In genomic region chr7:73715928-73716749, GRCm38 (mm10) we compare ENCODE assay signal across 7 mouse cellular contexts. TPM values are rescaled to one million over a fixed set of nuclear protein-coding genes. Genes with fewer than 3 reads are reported as not detected.
A peak's percentile ranks its signal among the peaks of the same experiment; 100 is the strongest.
DNase-seq lines count a peak whose midpoint lies in the region; ATAC-seq and TF ChIP-seq lines count a peak whose summit lies in the region.

No protein-coding gene starts in this region.

- H3K27me3 ChIP-seq in hindbrain, embryonic 16.5 days (replicated peaks; ENCODE audit: control insufficient read depth, insufficient read depth, low read length), result no peaks in the 10 kb centered on the region
- H3K27me3 ChIP-seq in stomach, embryonic 15.5 days (replicated peaks), result no peaks in the 10 kb centered on the region

- no peaks in the 10 kb centered on the region for H3K36me3 ChIP-seq in hindbrain, embryonic 16.5 days (ENCODE audit: control insufficient read depth, insufficient read depth, low read length)
- no peaks in the 10 kb centered on the region for H3K36me3 ChIP-seq in stomach, embryonic 15.5 days

- ATAC-seq in hindbrain, embryonic 16.5 days, result peak; percentile 94
- peak; percentile 60; the same call in 1 of the 2 replicates for ATAC-seq in stomach, embryonic 15.5 days (ENCODE audit: insufficient read depth, low FRiP score, low read depth)

- H3K27ac ChIP-seq in hindbrain, embryonic 16.5 days (ENCODE audit: low read depth, low read length), result peak overlapping the region; percentile 21; the same call in 1 of the 2 replicates
- peak overlapping the region; percentile 69 for H3K27ac ChIP-seq in stomach, embryonic 15.5 days

- H3K9me3 ChIP-seq in hindbrain, embryonic 16.5 days (ENCODE audit: control insufficient read depth, low read length), result no peaks in the 10 kb centered on the region
- no peaks in the 10 kb centered on the region for H3K9me3 ChIP-seq in stomach, embryonic 15.5 days

- H3K4me2 ChIP-seq in hindbrain, embryonic 16.5 days (ENCODE audit: low read length), result no peak overlapping the region
- H3K4me2 ChIP-seq in stomach, embryonic 15.5 days, result peak overlapping the region; percentile 39

- DNase-seq in brain, embryonic 14.5 days (ENCODE audit: low read depth), result peak; percentile 90
- peak; percentile 58 for DNase-seq in cerebellum, adult 9-11 months
- DNase-seq in frontal cortex, postnatal 14 days (ENCODE audit: low spot score in 2 of 2), result peak; percentile 27 to 28
- DNase-seq in lung, postnatal 4 days, result peak; percentile 44 to 79
- no peak for DNase-seq in adrenal gland, adult 18-20 months (ENCODE audit: low spot score in 2 of 2)

- TF ChIP-seq POLR2A in brain, embryonic 14.5 days (IDR thresholded peaks at IDR 0.05; ENCODE audit: borderline replicate concordance, extremely low read depth, insufficient read depth, insufficient read length, poor library complexity, severe bottlenecking), result no peak

- no peak overlapping the region for H3K4me3 ChIP-seq in hindbrain, embryonic 16.5 days (ENCODE audit: low read length)
- no peak overlapping the region for H3K4me3 ChIP-seq in stomach, embryonic 15.5 days (replicated peaks)

- no peaks in the 10 kb centered on the region for H3K4me1 ChIP-seq in hindbrain, embryonic 16.5 days (ENCODE audit: control insufficient read depth, insufficient read depth, low read depth, low read length)
- H3K4me1 ChIP-seq in stomach, embryonic 15.5 days, result no peaks in the 10 kb centered on the region; the same call in 1 of the 2 replicates

- WGBS in hindbrain, embryonic 16.5 days, result 30% methylated on average over 15 of the region's 15 CpGs
- 40% methylated on average over 15 of the region's 15 CpGs for WGBS in stomach, embryonic 15.5 days

- H3K9ac ChIP-seq in hindbrain, embryonic 16.5 days (ENCODE audit: low read depth, low read length), result no peak overlapping the region
- H3K9ac ChIP-seq in stomach, embryonic 15.5 days, result no peak overlapping the region

- no peak for TF ChIP-seq CTCF in brain, embryonic 14.5 days (IDR thresholded peaks at IDR 0.05; ENCODE audit: borderline replicate concordance, extremely low read depth, insufficient read depth, insufficient read length)

RNA-seq across cellular contexts. Expression of gene Fam174b, which starts 24.0 kb away (rescaled TPM):
- polyA plus RNA-seq in brain, embryonic 14.5 days (2012; rRNA removed), result 15.5 and 23.7 TPM in 2 replicates
- 38.1 and 43.3 TPM in 2 replicates for polyA plus RNA-seq in hindbrain, embryonic 16.5 days (2015; fragmentation: Nextera tagmentation; extraction: Ambion mirVana)
- 58.0 and 67.7 TPM in 2 replicates for polyA plus RNA-seq in stomach, embryonic 15.5 days (2015; fragmentation: Nextera tagmentation; extraction: Ambion mirVana)
- total RNA-seq in adrenal gland, adult 18-20 months (2021), result 10 to 100 TPM; 10.9 to 11.4 TPM

Comparison
In these comparisons a context has a peak if more than half of its experiments do, and no peak if none do; other contexts are left out.
1. DNase-seq: peak in brain, embryonic 14.5 days (single experiment), cerebellum, adult 9-11 months (single experiment), frontal cortex, postnatal 14 days (2 of 2) and lung, postnatal 4 days (2 of 2); none in adrenal gland, adult 18-20 months (0 of 2).